Mouse (Mus musculus) limb, embryonic 14.5 days (tissue): Measurements from ENCODE around the gene F830045P16Rik. TPM values are rescaled to one million over a fixed set of nuclear protein-coding genes. Genes with fewer than 3 reads are reported as not detected.

Experiments used
- ATAC-seq: fragments of 200-750 bp; cut with Nextera tagmentation; 2 replicates; pipeline ENCODE4 v1.8.0; 2017; ENCODE audit warnings: low read depth, moderate number of reproducible peaks, moderate TSS enrichment; ENCODE audit not compliant: low FRiP score
- DNase-seq: peaks from one replicate; pipeline ENCODE4 v3.0.0-alpha.2; 2015; ENCODE audit warnings: low spot score
- H3K27ac ChIP-seq: fragments of 300-500 bp; sonication (generic); replicated peaks from 2 replicates; pipeline ENCODE4 v1.5.1; 2014; ENCODE audit warnings: low read depth, mild to moderate bottlenecking, low read length, moderate library complexity, mixed read lengths
- H3K27me3 ChIP-seq: fragments of 300-500 bp; sonication (generic); 2 replicates; pipeline ENCODE4 v1.6.1; 2014; ENCODE audit warnings: low read length, mixed read lengths; ENCODE audit not compliant: control insufficient read depth, insufficient read depth
- H3K36me3 ChIP-seq: fragments of 300-500 bp; sonication (generic); 2 replicates; pipeline ENCODE4 v1.6.1; 2014; ENCODE audit warnings: mild to moderate bottlenecking, low read length, moderate library complexity, mixed read lengths; ENCODE audit not compliant: control insufficient read depth, insufficient read depth
- H3K4me1 ChIP-seq: fragments of 300-500 bp; sonication (generic); 2 replicates; pipeline ENCODE4 v1.6.1; 2014; ENCODE audit warnings: antibody characterized with exemption, low read length, mixed read lengths; ENCODE audit not compliant: control insufficient read depth, insufficient read depth
- H3K4me2 ChIP-seq: fragments of 300-500 bp; sonication (generic); replicated peaks from 2 replicates; pipeline ENCODE4 v1.6.1; 2014; ENCODE audit warnings: low read depth, mild to moderate bottlenecking, low read length, moderate library complexity; ENCODE audit not compliant: severe bottlenecking
- H3K4me3 ChIP-seq: fragments of 300-500 bp; sonication (generic); replicated peaks from 2 replicates; pipeline ENCODE4 v1.5.1; 2014; ENCODE audit warnings: low read length
- H3K9ac ChIP-seq: fragments of 300-500 bp; sonication (generic); 2 replicates; pipeline ENCODE4 v1.6.1; 2014; ENCODE audit warnings: mild to moderate bottlenecking, low read depth, low read length, moderate library complexity; ENCODE audit not compliant: severe bottlenecking
- H3K9me3 ChIP-seq: fragments of 300-500 bp; sonication (generic); 2 replicates; pipeline ENCODE4 v1.6.1; 2016; ENCODE audit warnings: low read length; ENCODE audit not compliant: control insufficient read depth
- POLR2A ChIP-seq: fragments of 200-500 bp; IDR thresholded peaks from 2 replicates; pipeline ENCODE4 v1.8.0; 2012; ENCODE audit warnings: inconsistent platforms, mild to moderate bottlenecking, moderate library complexity, borderline replicate concordance; ENCODE audit not compliant: insufficient read depth, insufficient read length; ENCODE audit errors: extremely low read depth
- WGBS: fragments of 180-500 bp; shearing (Covaris S2); extraction: QIAGEN DNeasy Blood & Tissue Kit; methylation state at CpG from one replicate; pipeline ENCODE4 v1.1.7; 2014; 5-methylcytosine and 5-hydroxymethylcytosine counted together
- polyA plus RNA-seq, 2 experiments: library from polyadenylated mRNA; depleted of rRNA in 1 of 2; stranded (reverse) in 1 of 2; unstranded in 1 of 2; fragments of >200 nt; fragmentation: Nextera tagmentation in 1 of 2; extraction: Ambion mirVana in 1 of 2; gene quantifications; 2 replicates each; pipeline versions ENCODE4 v1.2.1 to v1.2.3; 2012 to 2014

F830045P16Rik gene
- polyA plus RNA-seq, 2 experiments = 0.22 to 0.34 TPM

GRCm38 (mm10) chr2:129580656-129581055 lies 44.3 kb upstream of the F830045P16Rik start:
- H3K27ac ChIP-seq = no peak overlapping the region
- H3K4me3 ChIP-seq = no peak overlapping the region
- H3K36me3 ChIP-seq = no peaks in the 10 kb centered on the region
- H3K4me1 ChIP-seq = no peaks in the 10 kb centered on the region
- H3K4me2 ChIP-seq = no peak overlapping the region
- 68% methylated on average over 4 of the region's 4 CpGs for WGBS
- ATAC-seq (no peak), DNase-seq (no peak)
- H3K9ac ChIP-seq = no peak overlapping the region
- TF ChIP-seq POLR2A = no peak
- no peaks in the 10 kb centered on the region for H3K9me3 ChIP-seq
- H3K27me3 ChIP-seq = no peaks in the 10 kb centered on the region

- H3K9me3 ChIP-seq = no peaks in the 10 kb centered on the region
- H3K36me3 ChIP-seq = no peaks in the 10 kb centered on the region
- WGBS = 89% methylated on average over 8 of the region's 8 CpGs
- H3K27me3 ChIP-seq = 0 out of 2 replicates have a peak, but pooled peaks cover 4% of the 10 kb centered on the region
- TF ChIP-seq POLR2A = no peak
- no peak overlapping the region for H3K9ac ChIP-seq
- H3K4me2 ChIP-seq = no peak overlapping the region
- H3K27ac ChIP-seq = no peak overlapping the region
- DNase-seq (no peak), ATAC-seq (no peak)
- H3K4me3 ChIP-seq = no peak overlapping the region
- peaks cover 8% of the 10 kb centered on the region for H3K4me1 ChIP-seq
These were observed 40.4 kb upstream of the F830045P16Rik start for GRCm38 (mm10) chr2:129576611-129577447.

GRCm38 (mm10) chr2:129575113-129575512 lies 38.7 kb upstream of the F830045P16Rik start:
- Histone ChIP-seq H3K27ac (no peak overlapping the region), H3K27me3 (0 out of 2 replicates have a peak, but pooled peaks cover 4% of the 10 kb centered on the region), H3K9ac (no peak overlapping the region), H3K4me2 (no peak overlapping the region), H3K36me3 (no peaks in the 10 kb centered on the region), H3K9me3 (no peaks in the 10 kb centered on the region), H3K4me3 (no peak overlapping the region), H3K4me1 (peaks cover 8% of the 10 kb centered on the region)
- 89% methylated on average over 4 of the region's 4 CpGs for WGBS
- no peak for ATAC-seq
- TF ChIP-seq POLR2A = no peak
- DNase-seq = no peak

- Histone ChIP-seq H3K9me3 (no peaks in the 10 kb centered on the region), H3K27ac (no peak overlapping the region), H3K4me1 (peaks cover 8% of the 10 kb centered on the region), H3K36me3 (no peaks in the 10 kb centered on the region), H3K4me3 (peak overlapping the region; percentile 14; the same call in 1 of the 2 replicates), H3K27me3 (0 out of 2 replicates have a peak, but pooled peaks cover 4% of the 10 kb centered on the region), H3K4me2 (peak overlapping the region; percentile 42), H3K9ac (no peak overlapping the region)
- WGBS = 12% methylated on average over 24 of the region's 24 CpGs
- 0 out of 2 replicates have a peak, but pooled peaks have one; percentile 30 for ATAC-seq
- no peak for DNase-seq
- TF ChIP-seq POLR2A = no peak
These were observed 38.1 kb upstream of the F830045P16Rik start for GRCm38 (mm10) chr2:129574395-129575046.

- TF ChIP-seq POLR2A = no peak
- no peaks in the 10 kb centered on the region for H3K36me3 ChIP-seq
- 0 out of 2 replicates have a peak, but pooled peaks cover 4% of the 10 kb centered on the region for H3K27me3 ChIP-seq
- H3K4me2 ChIP-seq = peak overlapping the region; percentile 42; the same call in 1 of the 2 replicates
- H3K27ac ChIP-seq = no peak overlapping the region
- no peak overlapping the region for H3K4me3 ChIP-seq
- DNase-seq (no peak), ATAC-seq (no peak)
- H3K9ac ChIP-seq = no peak overlapping the region
- no peaks in the 10 kb centered on the region for H3K9me3 ChIP-seq
- H3K4me1 ChIP-seq = peaks cover 8% of the 10 kb centered on the region
- 13% methylated on average over 4 of the region's 4 CpGs for WGBS
These were observed 37.4 kb upstream of the F830045P16Rik start for GRCm38 (mm10) chr2:129573701-129574273.
